Mouse (Mus musculus): ENCODE measurements around the gene Wdr17.

The Wdr17 gene

GRCm38 (mm10) chr8:54597386-54597785 is 289.6 kb downstream of the Wdr17 start:
- in situ Hi-C loops (cut with MboI) = no loop called here

GRCm38 (mm10) chr8:54596940-54597339 is 290.0 kb downstream of the Wdr17 start:
- in situ Hi-C loops (cut with MboI) = no loop called here

GRCm38 (mm10) chr8:54596051-54596450 is 290.9 kb downstream of the Wdr17 start:
- in situ Hi-C loops (cut with MboI) = no loop called here

GRCm38 (mm10) chr8:54594634-54595033 is 292.4 kb downstream of the Wdr17 start:
- in situ Hi-C loops (cut with MboI) = no loop called here

GRCm38 (mm10) chr8:54582886-54583285 is 304.1 kb downstream of the Wdr17 start:
- in situ Hi-C loops (cut with MboI) = no loop called here

GRCm38 (mm10) chr8:54581436-54581835 is 305.5 kb downstream of the Wdr17 start:
- in situ Hi-C loops (cut with MboI) = no loop called here

Measured in mature B cell (primary cell).